Mouse (Mus musculus) ES-Bruce4 (cell line): ENCODE results near the gene Mrrf. TPM values are rescaled to one million over a fixed set of nuclear protein-coding genes. Genes with fewer than 3 reads are reported as not detected.

Source experiments
- H3K27ac ChIP-seq: 2 replicates; pipeline ENCODE4 v1.5.1; 2012; ENCODE audit warnings: low read length, inconsistent platforms; ENCODE audit not compliant: insufficient read depth
- H3K27me3 ChIP-seq: 2 replicates; pipeline ENCODE4 v1.6.1; 2012; ENCODE audit warnings: mild to moderate bottlenecking, low read length, inconsistent platforms; ENCODE audit not compliant: control insufficient read depth, poor library complexity, insufficient read depth, severe bottlenecking
- H3K36me3 ChIP-seq: 2 replicates; pipeline ENCODE4 v1.6.1; 2012; ENCODE audit warnings: inconsistent platforms, mild to moderate bottlenecking, low read length, moderate library complexity; ENCODE audit not compliant: control insufficient read depth, poor library complexity, insufficient read depth, severe bottlenecking
- H3K4me1 ChIP-seq: one replicate; pipeline ENCODE4 v1.8.1; 2011; ENCODE audit warnings: low read length; ENCODE audit not compliant: control insufficient read depth, insufficient read depth
- H3K4me3 ChIP-seq: 2 replicates; pipeline ENCODE4 v1.5.1; 2011; ENCODE audit warnings: low read depth, mild to moderate bottlenecking, low read length
- H3K9ac ChIP-seq: 2 replicates; pipeline ENCODE4 v1.6.1; 2012; ENCODE audit warnings: low read depth, mild to moderate bottlenecking, inconsistent platforms; ENCODE audit not compliant: poor library complexity, severe bottlenecking
- H3K9me3 ChIP-seq: replicated peaks from 2 replicates; pipeline ENCODE4 v1.6.1; 2012; ENCODE audit warnings: mild to moderate bottlenecking, low read length, inconsistent platforms; ENCODE audit not compliant: control insufficient read depth, poor library complexity, insufficient read depth, severe bottlenecking
- CTCF ChIP-seq: IDR thresholded peaks from one replicate; pipeline ENCODE4 v1.8.1; 2011; ENCODE audit warnings: low read depth, low read length
- EP300 ChIP-seq: IDR thresholded peaks from 2 replicates; pipeline ENCODE4 v1.6.1; 2011; ENCODE audit warnings: low read depth, low read length; ENCODE audit not compliant: insufficient read depth
- POLR2A ChIP-seq: IDR thresholded peaks from one replicate; pipeline ENCODE4 v1.8.1; 2011; ENCODE audit warnings: low read length; ENCODE audit not compliant: insufficient read depth
- polyA plus RNA-seq: library from polyadenylated mRNA; stranded (reverse); fragments of >200 nt; gene quantifications from 2 replicates; pipeline ENCODE4 v1.2.4, GENCODE M21; 2011; ENCODE audit warnings: low read depth; ENCODE audit not compliant: missing spikeins, insufficient read depth, insufficient read length

The Mrrf gene
- 28.3 and 35.9 TPM in 2 replicates for polyA plus RNA-seq

- Histone ChIP-seq H3K4me3 (peak within 1 kb of the TSS; percentile 89), H3K27ac (no peak within 1 kb of the TSS), H3K27me3 (no peaks in the 10 kb centered on the region), H3K9me3 (no peaks in the 10 kb centered on the region), H3K4me1 (no peaks in the 10 kb centered on the region), H3K9ac (peak within 1 kb of the TSS; percentile 68), H3K36me3 (peaks cover 13% of the 10 kb centered on the region)
- TF ChIP-seq POLR2A (peak; percentile 9), CTCF (no peak)
These were observed at the start of gene Mrrf, which contains the start of gene Rbm18 for GRCm38 (mm10) chr2:36136300-36136941. Gene Mrrf (plus strand): TSS chr2:36136389. Gene Rbm18 (minus strand): TSS chr2:36136773.

GRCm38 (mm10) chr2:36089190-36089589 is 47.0 kb upstream of the Mrrf start:
- Histone ChIP-seq H3K4me1 (no peaks in the 10 kb centered on the region), H3K27ac (no peak overlapping the region), H3K36me3 (no peaks in the 10 kb centered on the region), H3K4me3 (no peak overlapping the region), H3K9me3 (no peaks in the 10 kb centered on the region), H3K27me3 (peaks cover 5% of the 10 kb centered on the region; the same call in 1 of the 2 replicates), H3K9ac (no peak overlapping the region)
- no peak for TF ChIP-seq EP300
- TF ChIP-seq POLR2A, result no peak
- TF ChIP-seq CTCF, result no peak

- H3K9me3 ChIP-seq, result no peaks in the 10 kb centered on the region
- H3K27me3 ChIP-seq, result peaks cover 5% of the 10 kb centered on the region; the same call in 1 of the 2 replicates
- peak; percentile 51 for TF ChIP-seq POLR2A
- no peak for TF ChIP-seq CTCF
- TF ChIP-seq EP300, result no peak
- peak overlapping the region; percentile 74 for H3K4me3 ChIP-seq
- H3K4me1 ChIP-seq, result no peaks in the 10 kb centered on the region
- H3K36me3 ChIP-seq, result no peaks in the 10 kb centered on the region
- no peak overlapping the region for H3K27ac ChIP-seq
- H3K9ac ChIP-seq, result peak overlapping the region; percentile 62
These were observed 45.1 kb upstream of the Mrrf start for GRCm38 (mm10) chr2:36090853-36091741.

- Histone ChIP-seq H3K9me3 (no peaks in the 10 kb centered on the region), H3K9ac (no peak overlapping the region), H3K36me3 (no peaks in the 10 kb centered on the region), H3K4me1 (no peaks in the 10 kb centered on the region), H3K27me3 (peaks cover 7% of the 10 kb centered on the region), H3K4me3 (no peak overlapping the region), H3K27ac (no peak overlapping the region)
- TF ChIP-seq CTCF, result no peak
- TF ChIP-seq POLR2A, result no peak
- no peak for TF ChIP-seq EP300
These were observed 43.4 kb upstream of the Mrrf start for GRCm38 (mm10) chr2:36092748-36093147.

- TF ChIP-seq POLR2A (no peak), CTCF (no peak), EP300 (no peak)
- H3K9ac ChIP-seq, result no peak overlapping the region
- H3K27me3 ChIP-seq, result peaks cover 7% of the 10 kb centered on the region
- H3K4me1 ChIP-seq, result no peaks in the 10 kb centered on the region
- no peaks in the 10 kb centered on the region for H3K36me3 ChIP-seq
- H3K4me3 ChIP-seq, result no peak overlapping the region
- H3K9me3 ChIP-seq, result no peaks in the 10 kb centered on the region
- H3K27ac ChIP-seq, result no peak overlapping the region
These were observed 42.9 kb upstream of the Mrrf start for GRCm38 (mm10) chr2:36093301-36093700.

- Histone ChIP-seq H3K4me3 (peak overlapping the region; percentile 6), H3K4me1 (no peaks in the 10 kb centered on the region), H3K27ac (no peak overlapping the region), H3K9me3 (no peaks in the 10 kb centered on the region), H3K27me3 (peaks cover 7% of the 10 kb centered on the region), H3K36me3 (no peaks in the 10 kb centered on the region), H3K9ac (no peak overlapping the region)
- TF ChIP-seq EP300 (0 out of 2 replicates have a peak, but pooled peaks have one; percentile 11), POLR2A (no peak)
These were observed 42.2 kb upstream of the Mrrf start for GRCm38 (mm10) chr2:36093914-36094475.
